Mouse (Mus musculus) telencephalon, adult 2 months (tissue): ENCODE measurements at regions not wholly inside any gene's neighbourhood (a gene's known extent, or its start where the extent isn't known, plus 50 kb on each side); places are given as distances from the start of the nearest gene placed in this dataset.

Experiments
- DNase-seq: peaks from one replicate; pipeline ENCODE4 v3.0.0-alpha.2; 2011; ENCODE audit warnings: low read depth, low spot score

DNA sequence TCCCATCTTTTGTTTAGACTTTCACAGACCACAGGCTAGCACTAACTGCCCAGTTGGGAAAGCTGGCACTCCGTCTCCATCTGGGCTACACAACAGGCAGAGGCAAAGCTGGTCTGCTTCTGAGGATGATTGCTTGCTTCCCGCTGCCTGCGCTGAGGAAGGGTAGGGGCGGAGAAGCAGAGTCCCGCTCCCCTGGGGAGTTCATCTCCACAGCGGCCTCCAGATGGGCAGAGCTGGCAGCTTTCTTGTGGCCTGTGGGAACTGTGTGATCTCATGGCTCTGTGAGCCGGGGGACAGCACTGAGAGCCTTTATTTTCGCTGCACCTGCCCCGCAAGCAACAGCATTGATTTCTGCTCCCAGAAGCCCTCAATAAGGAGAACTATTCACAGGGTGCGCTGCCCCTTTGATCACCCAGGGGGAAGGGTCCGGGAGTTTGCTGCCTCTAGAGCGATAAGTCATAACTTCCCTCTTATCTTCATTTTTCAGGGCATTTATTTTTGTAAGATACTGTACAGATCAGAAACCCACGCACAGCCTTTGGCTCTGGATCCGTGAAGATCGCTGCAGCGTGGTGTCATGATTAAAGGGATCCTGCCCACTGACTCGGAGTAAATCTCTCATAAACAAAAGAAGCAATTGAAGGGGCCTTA is 155.7 kb downstream of the Gm9376 start:
- DNase-seq = no peak

DNA sequence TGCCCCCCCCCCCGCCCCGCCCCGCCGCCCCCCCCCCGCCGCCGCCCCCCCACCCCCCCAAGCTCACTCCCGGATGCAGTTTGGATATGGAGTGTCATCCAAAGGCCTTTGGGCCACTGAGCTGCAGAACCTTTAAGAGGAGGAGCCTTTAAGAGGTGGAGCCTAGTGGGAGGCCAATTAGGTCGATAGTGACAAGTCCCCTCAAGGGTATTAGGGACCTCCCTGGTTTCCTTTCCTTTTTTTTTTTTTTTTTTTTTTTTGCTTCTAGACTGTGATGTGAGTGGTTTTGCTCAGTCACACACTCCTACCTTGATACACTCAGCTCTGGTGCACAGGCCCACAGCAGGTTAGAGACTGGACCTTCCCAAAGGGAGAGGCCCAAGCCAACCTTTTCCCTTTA is 156.5 kb downstream of the Gm9376 start:
- no peak for DNase-seq

DNA sequence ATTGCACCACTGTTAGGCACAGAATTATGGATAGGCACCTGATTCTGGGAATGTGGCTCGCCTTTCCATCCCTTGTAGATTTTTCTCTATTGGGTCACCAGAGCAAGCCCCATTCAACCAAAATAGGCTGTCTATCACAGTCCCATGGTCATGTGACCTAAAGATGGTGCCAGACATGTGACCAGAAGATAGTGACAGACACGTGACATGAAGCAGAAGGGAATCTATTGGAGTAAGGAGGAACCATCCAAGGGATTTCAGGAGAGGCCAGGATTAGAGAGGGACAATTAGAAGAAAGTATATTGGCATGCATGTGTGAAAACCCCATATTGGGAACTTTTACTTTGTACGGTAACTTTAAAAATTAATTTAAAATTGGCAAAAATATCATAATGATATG is 159.8 kb downstream of the Gm9376 start:
- no peak for DNase-seq

DNA sequence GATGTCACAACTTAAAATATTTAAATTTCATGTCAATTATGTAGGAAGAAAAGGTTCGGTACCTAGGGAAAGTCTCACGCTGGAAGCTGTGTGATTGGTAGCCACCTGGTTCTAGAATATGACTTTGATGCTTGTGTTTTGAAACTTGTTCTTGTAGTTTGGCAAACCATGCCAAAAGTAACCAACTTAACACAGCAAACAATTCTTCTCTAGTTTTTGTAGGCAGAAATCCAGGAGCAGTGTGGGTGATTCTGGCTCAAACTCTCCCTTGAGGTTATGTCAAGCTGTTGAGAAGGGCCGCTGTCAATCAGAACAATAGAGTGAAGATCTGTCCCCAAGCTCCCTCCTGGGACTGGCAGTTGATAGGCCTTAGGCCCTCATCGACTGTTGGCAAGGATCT is 163.5 kb downstream of the Gm9376 start:
- no peak for DNase-seq

DNA sequence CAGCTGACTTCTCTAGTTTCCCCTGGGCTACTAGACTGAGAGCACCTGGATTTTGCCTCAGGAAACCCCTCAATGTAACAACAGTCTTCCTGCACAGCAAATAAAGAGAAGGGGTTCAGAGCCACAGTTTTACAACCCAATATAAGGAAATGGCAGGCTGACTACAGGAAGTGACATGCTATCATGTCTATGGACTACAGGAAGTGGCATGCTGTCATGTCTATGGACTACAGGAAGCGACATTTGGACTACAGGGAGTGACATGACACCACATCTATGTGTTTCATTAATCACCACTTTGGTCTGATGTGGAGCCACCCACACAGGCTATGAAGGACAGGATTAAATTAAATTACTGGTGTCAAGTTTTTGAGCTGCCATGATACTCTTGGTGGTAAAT is 164.0 kb downstream of the Gm9376 start:
- DNase-seq = no peak

DNA sequence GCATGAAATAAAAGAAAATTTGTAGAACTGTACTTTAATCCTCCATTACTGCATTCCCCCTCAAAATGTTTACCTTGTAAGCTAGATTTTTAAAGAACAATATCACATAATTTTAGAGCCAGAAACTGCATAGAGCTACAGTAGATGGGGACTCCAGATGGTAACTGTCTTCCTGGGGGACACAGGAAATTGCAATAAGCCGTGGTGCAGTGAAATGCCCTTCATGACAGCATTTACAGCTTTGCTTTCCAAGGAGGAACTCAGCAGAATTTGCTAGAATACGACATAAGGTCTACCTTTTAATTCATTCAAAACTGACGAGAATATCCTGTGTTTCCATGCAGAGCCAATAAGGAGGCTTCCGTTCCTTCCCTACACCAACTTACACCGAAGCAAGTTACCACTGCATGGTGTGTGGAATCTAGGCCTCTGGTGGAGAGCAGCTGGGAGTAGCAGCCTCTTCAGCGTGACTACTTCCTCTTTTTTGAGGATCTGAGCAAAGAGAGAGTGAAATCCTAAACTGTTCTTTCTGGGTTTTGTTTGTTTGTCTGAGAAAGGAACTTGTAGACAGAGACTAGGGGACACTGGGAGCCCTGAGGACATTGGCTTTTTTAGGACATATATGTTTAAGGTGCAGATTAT is 164.6 kb downstream of the Gm9376 start:
- DNase-seq = no peak
